Mouse (Mus musculus) forebrain, embryonic 12.5 days (tissue): ENCODE measurements around the gene Ehd3. TPM values are rescaled to one million over a fixed set of nuclear protein-coding genes. Genes with fewer than 3 reads are reported as not detected.
A peak's percentile ranks its signal among the peaks of the same experiment; 100 is the strongest.

Source experiments
- ATAC-seq: fragments of 200-750 bp; cut with Nextera tagmentation; 2 replicates; pipeline ENCODE4 v1.8.0; 2017; ENCODE audit warnings: moderate TSS enrichment; ENCODE audit not compliant: low FRiP score
- H3K27ac ChIP-seq: fragments of 300-500 bp; sonication (generic); 2 replicates; pipeline ENCODE4 v1.5.1; 2016; ENCODE audit warnings: mild to moderate bottlenecking
- H3K27me3 ChIP-seq: fragments of 300-500 bp; sonication (generic); 2 replicates; pipeline ENCODE4 v1.6.1; 2016; ENCODE audit warnings: mild to moderate bottlenecking
- H3K36me3 ChIP-seq: fragments of 300-500 bp; sonication (generic); replicated peaks from 2 replicates; pipeline ENCODE4 v1.6.1; 2016; ENCODE audit warnings: mild to moderate bottlenecking
- H3K4me1 ChIP-seq: fragments of 300-500 bp; sonication (generic); 2 replicates; pipeline ENCODE4 v1.6.1; 2016
- H3K4me2 ChIP-seq: fragments of 300-500 bp; sonication (generic); 2 replicates; pipeline ENCODE4 v1.6.1; 2016; ENCODE audit warnings: mild to moderate bottlenecking, moderate library complexity
- H3K4me3 ChIP-seq: fragments of 300-500 bp; sonication (generic); replicated peaks from 2 replicates; pipeline ENCODE4 v1.5.1; 2016; ENCODE audit warnings: mild to moderate bottlenecking
- H3K9ac ChIP-seq: fragments of 300-500 bp; sonication (generic); 2 replicates; pipeline ENCODE4 v1.6.1; 2016; ENCODE audit warnings: mild to moderate bottlenecking
- H3K9me3 ChIP-seq: fragments of 300-500 bp; sonication (generic); 2 replicates; pipeline ENCODE4 v1.6.1; 2016
- WGBS: fragments of 180-500 bp; shearing (Covaris S2); methylation state at CpG from one replicate; pipeline ENCODE4 v1.1.7; 2016; 5-methylcytosine and 5-hydroxymethylcytosine counted together
- polyA plus RNA-seq: library from polyadenylated mRNA; unstranded; fragments of >200 nt; fragmentation: Nextera tagmentation; extraction: Ambion mirVana; gene quantifications from 2 replicates; pipeline ENCODE4 v1.2.1, GENCODE M21; 2016

Ehd3 gene
- polyA plus RNA-seq, 1 experiment from 2014 or later = 8.3 TPM

- no peak overlapping the region for H3K4me2 ChIP-seq
- no peaks in the 10 kb centered on the region for H3K4me1 ChIP-seq
- no peak overlapping the region for H3K27ac ChIP-seq
- no peak for ATAC-seq
- 91% methylated on average over 14 of the region's 14 CpGs for WGBS
- no peaks in the 10 kb centered on the region for H3K36me3 ChIP-seq
- no peaks in the 10 kb centered on the region for H3K9me3 ChIP-seq
- no peak overlapping the region for H3K4me3 ChIP-seq
- H3K9ac ChIP-seq = no peak overlapping the region
- H3K27me3 ChIP-seq = no peaks in the 10 kb centered on the region
These were observed 67.1 kb downstream of the Ehd3 start for GRCm38 (mm10) chr17:73870956-73871605.

- H3K36me3 ChIP-seq = no peaks in the 10 kb centered on the region
- no peak for ATAC-seq
- H3K4me3 ChIP-seq = no peak overlapping the region
- no peaks in the 10 kb centered on the region for H3K27me3 ChIP-seq
- H3K4me2 ChIP-seq = no peak overlapping the region
- peaks cover 10% of the 10 kb centered on the region for H3K4me1 ChIP-seq
- H3K27ac ChIP-seq = no peak overlapping the region
- no peaks in the 10 kb centered on the region for H3K9me3 ChIP-seq
- no peak overlapping the region for H3K9ac ChIP-seq
- 88% methylated on average over 4 of the region's 4 CpGs for WGBS
These were observed 71.3 kb downstream of the Ehd3 start for GRCm38 (mm10) chr17:73875268-73875667.

- Histone ChIP-seq H3K9me3 (no peaks in the 10 kb centered on the region), H3K4me2 (no peak overlapping the region), H3K9ac (no peak overlapping the region), H3K4me1 (peaks cover 10% of the 10 kb centered on the region), H3K27ac (no peak overlapping the region), H3K27me3 (no peaks in the 10 kb centered on the region), H3K36me3 (no peaks in the 10 kb centered on the region), H3K4me3 (no peak overlapping the region)
- WGBS = 87% methylated on average over 7 of the region's 7 CpGs
- ATAC-seq = no peak
These were observed 71.7 kb downstream of the Ehd3 start for GRCm38 (mm10) chr17:73875674-73876073.

- peaks cover 10% of the 10 kb centered on the region for H3K4me1 ChIP-seq
- H3K36me3 ChIP-seq = no peaks in the 10 kb centered on the region
- H3K9me3 ChIP-seq = no peaks in the 10 kb centered on the region
- H3K4me3 ChIP-seq = no peak overlapping the region
- no peak overlapping the region for H3K4me2 ChIP-seq
- WGBS = 91% methylated on average over 10 of the region's 10 CpGs
- H3K27ac ChIP-seq = no peak overlapping the region
- no peaks in the 10 kb centered on the region for H3K27me3 ChIP-seq
- ATAC-seq = peak; percentile 67; the same call in 1 of the 2 replicates
- H3K9ac ChIP-seq = no peak overlapping the region
These were observed 75.5 kb downstream of the Ehd3 start for GRCm38 (mm10) chr17:73879262-73879916.

- WGBS = 85% methylated on average over 6 of the region's 6 CpGs
- no peak overlapping the region for H3K27ac ChIP-seq
- ATAC-seq = 0 out of 2 replicates have a peak, but pooled peaks have one; percentile 18
These were observed 76.4 kb downstream of the Ehd3 start for GRCm38 (mm10) chr17:73880286-73880685.

GRCm38 (mm10) chr17:73881295-73881694 is 77.4 kb downstream of the Ehd3 start:
- 76% methylated on average over 6 of the region's 6 CpGs for WGBS
- Histone ChIP-seq H3K4me1 (peaks cover 10% of the 10 kb centered on the region), H3K9me3 (no peaks in the 10 kb centered on the region), H3K9ac (no peak overlapping the region), H3K4me3 (no peak overlapping the region), H3K4me2 (no peak overlapping the region), H3K27ac (no peak overlapping the region), H3K27me3 (no peaks in the 10 kb centered on the region), H3K36me3 (no peaks in the 10 kb centered on the region)
- no peak for ATAC-seq

More at GRCm38 (mm10) chr17:73880286-73880685, 76.4 kb downstream of the Ehd3 start:
- Histone ChIP-seq H3K36me3 (no peaks in the 10 kb centered on the region), H3K27me3 (no peaks in the 10 kb centered on the region), H3K9me3 (no peaks in the 10 kb centered on the region), H3K4me2 (no peak overlapping the region), H3K4me3 (no peak overlapping the region), H3K9ac (no peak overlapping the region), H3K4me1 (peaks cover 10% of the 10 kb centered on the region)

Other genes starting within 250 kb of the Ehd3 start
- gene Galnt14, start 93.7 kb upstream of the Ehd3 start, polyA plus RNA-seq = 7.3 and 10.6 TPM in 2 replicates
- gene Xdh, start 146.1 kb downstream of the Ehd3 start, polyA plus RNA-seq = 0.33 and 0.42 TPM in 2 replicates
- not detected in 2 replicates for gene Srd5a2, start 243.8 kb downstream of the Ehd3 start, polyA plus RNA-seq